Mouse (Mus musculus) urinary bladder, postnatal 25 days (tissue): Measurements from ENCODE around the gene Adssl1.

ENCODE experiments used
- DNase-seq: peaks from one replicate; pipeline ENCODE4 v3.0.0; 2022; ENCODE audit warnings: low spot score

Adssl1 gene

GRCm38 (mm10) chr12:112592985-112593734 lies 26.7 kb upstream of the Adssl1 start:
- DNase-seq = peak; percentile 38

GRCm38 (mm10) chr12:112593951-112594915 lies 25.6 kb upstream of the Adssl1 start:
- DNase-seq = no peak

GRCm38 (mm10) chr12:112594989-112595388 lies 24.9 kb upstream of the Adssl1 start:
- DNase-seq = no peak

- peak; percentile 46 for DNase-seq
Observed at GRCm38 (mm10) chr12:112595626-112596025, 24.2 kb upstream of the Adssl1 start.

- no peak for DNase-seq
Observed at GRCm38 (mm10) chr12:112596454-112596853, 23.4 kb upstream of the Adssl1 start.

- DNase-seq = no peak
Observed at GRCm38 (mm10) chr12:112596891-112597500, 22.8 kb upstream of the Adssl1 start.

GRCm38 (mm10) chr12:112597618-112598017 lies 22.2 kb upstream of the Adssl1 start:
- no peak for DNase-seq

GRCm38 (mm10) chr12:112599198-112599597 lies 20.6 kb upstream of the Adssl1 start:
- DNase-seq = no peak

- no peak for DNase-seq
Observed at GRCm38 (mm10) chr12:112599942-112600611, 19.8 kb upstream of the Adssl1 start.

GRCm38 (mm10) chr12:112604022-112604421 lies 15.8 kb upstream of the Adssl1 start:
- no peak for DNase-seq

GRCm38 (mm10) chr12:112604709-112605649 lies 14.9 kb upstream of the Adssl1 start:
- no peak for DNase-seq

GRCm38 (mm10) chr12:112605766-112606165 lies 14.1 kb upstream of the Adssl1 start:
- DNase-seq = peak; percentile 80

- DNase-seq = no peak
Observed at GRCm38 (mm10) chr12:112606998-112607397, 12.8 kb upstream of the Adssl1 start.

- no peak for DNase-seq
Observed at GRCm38 (mm10) chr12:112609031-112609430, 10.8 kb upstream of the Adssl1 start.

GRCm38 (mm10) chr12:112616668-112617067 lies 3.2 kb upstream of the Adssl1 start:
- no peak for DNase-seq

GRCm38 (mm10) chr12:112617184-112617583 lies 2.7 kb upstream of the Adssl1 start:
- DNase-seq = no peak

- no peak for DNase-seq
Observed at GRCm38 (mm10) chr12:112617898-112618380, 1.9 kb upstream of the Adssl1 start.

GRCm38 (mm10) chr12:112618981-112619685 lies 712 bp upstream of the Adssl1 start:
- DNase-seq = no peak

GRCm38 (mm10) chr12:112620354-112621061 lies 663 bp downstream of the Adssl1 start:
- no peak for DNase-seq
